Mouse (Mus musculus): ENCODE measurements at regions not wholly inside any gene's neighbourhood (a gene's known extent, or its start where the extent isn't known, plus 50 kb on each side); places are given as distances from the start of the nearest gene placed in this dataset.

DNA sequence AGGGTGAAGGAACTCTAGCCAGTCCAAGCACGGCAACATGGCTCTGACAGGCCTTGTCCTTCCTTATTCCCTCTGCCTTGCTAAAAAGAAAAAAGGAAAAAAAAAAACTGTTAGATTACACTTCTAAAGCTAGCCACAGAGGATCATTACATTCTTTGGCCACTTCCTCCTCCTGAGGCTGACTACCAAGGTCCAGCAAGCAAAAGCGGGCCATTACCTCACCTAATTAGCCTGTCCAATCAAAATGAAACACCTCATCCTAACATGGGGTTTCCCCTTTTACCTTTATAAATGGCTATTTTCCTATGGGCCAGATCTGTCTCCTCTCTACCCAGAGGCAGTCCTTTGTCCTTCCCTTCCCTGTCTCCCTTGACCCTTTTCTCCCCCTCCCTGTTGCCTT, 102.2 kb downstream of the Pih1h3b start:
- Histone ChIP-seq H3K36me3 (no peaks in the 10 kb centered on the region), H3K27me3 (replicated peaks) (peaks cover 9% of the 10 kb centered on the region), H3K4me2 (no peak overlapping the region), H3K9me3 (replicated peaks) (no peaks in the 10 kb centered on the region), H3K4me3 (replicated peaks) (no peak overlapping the region), H3K27ac (replicated peaks) (no peak overlapping the region), H3K4me1 (no peaks in the 10 kb centered on the region), H3K9ac (replicated peaks) (no peak overlapping the region)
- no peak for ATAC-seq (ENCODE audit: low FRiP score)
- 93% methylated on average over 2 of the region's 2 CpGs for WGBS

DNA sequence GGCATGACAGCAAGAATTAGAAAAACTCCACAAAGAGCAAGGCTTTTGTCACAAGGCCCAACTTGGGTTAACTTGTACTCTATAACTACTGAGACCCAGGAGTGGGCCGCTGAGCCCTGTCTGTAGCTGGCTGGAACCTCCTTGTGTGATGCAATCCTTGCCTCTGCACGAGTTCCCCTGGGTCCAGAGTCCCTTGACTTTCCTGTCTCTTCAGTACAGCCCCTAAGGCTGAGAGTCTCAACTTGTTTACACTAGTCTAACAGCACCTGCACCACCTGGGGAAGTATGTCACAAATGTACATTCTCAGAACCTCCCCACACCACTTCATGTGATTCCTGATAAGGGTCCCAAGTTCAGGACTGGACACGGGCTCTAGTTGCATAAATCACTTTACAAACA, 103.3 kb downstream of the Pih1h3b start:
- Histone ChIP-seq H3K9ac (replicated peaks) (no peak overlapping the region), H3K4me2 (no peak overlapping the region), H3K4me3 (replicated peaks) (no peak overlapping the region), H3K27me3 (replicated peaks) (peaks cover 12% of the 10 kb centered on the region), H3K36me3 (no peaks in the 10 kb centered on the region), H3K27ac (replicated peaks) (no peak overlapping the region), H3K9me3 (replicated peaks) (no peaks in the 10 kb centered on the region), H3K4me1 (no peaks in the 10 kb centered on the region)
- no peak for ATAC-seq (ENCODE audit: low FRiP score)
- 82% methylated on average over 3 of the region's 3 CpGs for WGBS

DNA sequence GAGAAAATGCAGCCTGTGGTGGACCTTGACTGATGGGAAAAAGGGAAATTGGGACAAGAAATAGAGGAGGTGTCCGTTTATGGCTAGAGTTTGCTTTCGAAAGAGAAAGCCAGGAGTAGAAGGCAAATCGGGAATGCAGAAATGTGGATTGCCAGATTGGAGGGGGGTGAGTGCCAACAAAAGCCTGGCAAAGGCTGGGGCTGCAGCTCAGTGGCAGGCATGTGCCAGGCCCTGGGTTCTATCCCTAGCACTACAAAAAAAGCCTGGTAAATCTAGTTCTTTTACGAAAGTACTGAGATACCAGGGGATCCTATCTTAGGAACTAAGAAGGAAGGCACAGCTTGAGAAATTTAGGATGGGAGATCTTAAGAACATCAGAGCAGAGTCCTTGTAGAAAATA, 117.2 kb downstream of the Pih1h3b start:
- Histone ChIP-seq H3K9ac (replicated peaks) (no peak overlapping the region), H3K4me1 (no peaks in the 10 kb centered on the region), H3K27ac (replicated peaks) (no peak overlapping the region), H3K27me3 (replicated peaks) (peaks cover 16% of the 10 kb centered on the region), H3K4me2 (no peak overlapping the region), H3K4me3 (replicated peaks) (no peak overlapping the region), H3K9me3 (replicated peaks) (no peaks in the 10 kb centered on the region), H3K36me3 (no peaks in the 10 kb centered on the region)
- WGBS, result 83% methylated on average over 4 of the region's 4 CpGs
- ATAC-seq (ENCODE audit: low FRiP score), result no peak

DNA sequence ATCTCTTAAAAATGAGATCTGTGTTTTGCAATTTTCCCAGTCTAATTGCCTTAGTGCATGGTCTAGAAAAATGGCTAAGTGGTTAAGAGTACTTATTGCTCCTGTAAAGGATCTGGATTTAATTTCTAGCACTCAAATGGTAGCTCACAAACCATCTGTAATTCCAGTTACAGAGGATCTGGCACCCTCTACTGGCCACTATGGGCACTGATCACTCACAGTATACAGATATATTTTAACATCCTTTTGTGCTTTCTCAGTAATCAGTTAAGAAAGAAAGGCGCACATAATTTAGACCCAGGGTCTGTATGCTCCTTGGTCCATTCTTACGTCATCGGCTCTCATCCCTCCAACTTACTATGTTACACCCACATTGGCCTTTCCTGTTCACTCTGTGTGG, 120.3 kb downstream of the Pih1h3b start:
- H3K4me3 ChIP-seq (replicated peaks), result no peak overlapping the region
- no peak overlapping the region for H3K4me2 ChIP-seq
- H3K27ac ChIP-seq (replicated peaks), result no peak overlapping the region
- WGBS, result 96% methylated on average over 3 of the region's 3 CpGs
- H3K9ac ChIP-seq (replicated peaks), result no peak overlapping the region
- H3K4me1 ChIP-seq, result no peaks in the 10 kb centered on the region
- H3K9me3 ChIP-seq (replicated peaks), result no peaks in the 10 kb centered on the region
- H3K36me3 ChIP-seq, result no peaks in the 10 kb centered on the region
- ATAC-seq (ENCODE audit: low FRiP score), result no peak
- peaks cover 13% of the 10 kb centered on the region for H3K27me3 ChIP-seq (replicated peaks)

DNA sequence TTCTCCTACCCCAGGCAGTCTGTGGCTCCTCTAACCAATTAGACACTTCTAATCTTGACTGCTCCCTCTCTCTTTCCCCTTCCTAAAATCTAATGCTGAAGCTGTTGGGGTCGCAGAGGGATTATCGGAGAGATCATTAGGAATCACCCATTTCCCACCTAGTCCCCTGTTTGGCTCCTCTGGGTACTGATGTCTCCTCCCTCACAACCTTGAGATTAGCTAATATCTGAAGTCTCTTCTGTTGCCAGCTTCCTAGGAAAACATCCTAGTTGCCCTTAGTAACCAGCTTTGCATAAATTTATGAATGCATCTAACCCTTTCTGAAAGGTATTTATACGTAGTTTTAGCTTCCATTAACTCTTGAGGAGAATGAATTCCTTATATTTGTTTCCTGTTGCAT, 138.4 kb upstream of the Frmpd3 start:
- Histone ChIP-seq H3K27ac (replicated peaks) (no peak overlapping the region), H3K9ac (replicated peaks) (no peak overlapping the region), H3K4me2 (no peak overlapping the region), H3K4me1 (no peaks in the 10 kb centered on the region), H3K9me3 (replicated peaks) (no peaks in the 10 kb centered on the region), H3K36me3 (no peaks in the 10 kb centered on the region), H3K27me3 (replicated peaks) (peaks cover 38% of the 10 kb centered on the region), H3K4me3 (replicated peaks) (no peak overlapping the region)
- ATAC-seq (ENCODE audit: low FRiP score), result no peak
- 79% methylated on average over 3 of the region's 3 CpGs for WGBS

DNA sequence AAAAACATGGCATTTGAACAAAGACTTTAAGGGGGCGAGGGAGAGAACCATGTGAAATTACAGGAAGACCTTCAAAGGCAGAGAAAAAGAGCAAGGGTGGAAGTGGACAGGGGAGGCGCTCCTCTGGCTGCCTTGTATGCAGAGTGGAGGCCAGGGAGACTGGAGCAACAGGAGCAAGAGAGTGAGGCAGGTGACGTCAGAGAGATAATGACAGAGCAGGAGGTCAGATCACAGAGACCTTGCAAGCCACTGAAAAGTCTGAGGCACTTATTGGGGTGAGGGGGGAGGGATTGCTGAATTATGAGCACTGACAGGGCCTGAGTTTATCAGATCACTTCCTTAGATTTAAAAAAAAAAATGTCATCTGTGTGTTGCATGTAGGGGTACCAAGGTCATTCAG, 133.3 kb upstream of the Frmpd3 start:
- Histone ChIP-seq H3K4me2 (no peak overlapping the region), H3K4me1 (no peaks in the 10 kb centered on the region), H3K9ac (replicated peaks) (no peak overlapping the region), H3K36me3 (no peaks in the 10 kb centered on the region), H3K27ac (replicated peaks) (no peak overlapping the region), H3K4me3 (replicated peaks) (no peak overlapping the region), H3K9me3 (replicated peaks) (no peaks in the 10 kb centered on the region), H3K27me3 (replicated peaks) (peaks cover 25% of the 10 kb centered on the region)
- ATAC-seq (ENCODE audit: low FRiP score), result no peak
- 56% methylated on average over 3 of the region's 3 CpGs for WGBS

DNA sequence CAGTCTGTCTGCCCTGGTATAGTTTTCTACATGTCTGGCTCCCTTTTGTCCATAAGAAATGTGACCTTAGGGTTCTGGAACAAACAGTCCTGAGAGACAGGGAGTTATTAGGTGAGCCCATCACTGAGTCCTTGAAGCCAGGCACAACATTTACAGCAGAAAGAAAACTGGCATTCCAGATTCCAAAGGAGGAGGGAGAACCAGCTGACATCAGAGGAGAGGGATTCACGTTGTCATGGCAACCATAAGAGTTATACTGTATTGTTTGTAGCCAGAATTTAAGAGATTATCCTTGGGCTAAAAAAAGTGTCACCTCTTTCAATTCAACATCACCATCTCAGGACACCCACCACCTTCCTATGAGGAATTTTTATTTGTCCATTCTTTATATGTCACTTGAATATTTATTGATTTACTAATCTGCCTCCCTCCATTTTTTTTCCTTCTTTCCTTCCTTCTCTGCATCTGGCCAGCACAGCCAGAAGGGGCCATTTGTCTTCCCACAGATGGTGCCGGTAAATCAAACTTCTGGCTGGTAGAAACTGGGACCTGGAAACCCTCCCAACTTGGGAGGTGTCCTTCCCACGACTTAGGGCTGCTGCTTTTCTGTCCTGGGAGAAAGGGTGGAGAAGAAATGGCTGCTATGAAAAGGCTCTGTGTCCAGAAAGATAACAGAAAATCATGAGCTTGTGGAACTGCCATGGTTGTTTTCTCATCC, 129.3 kb upstream of the Frmpd3 start:
- no peaks in the 10 kb centered on the region for H3K9me3 ChIP-seq (replicated peaks)
- H3K36me3 ChIP-seq, result no peaks in the 10 kb centered on the region
- WGBS, result 40% methylated on average over 3 of the region's 3 CpGs
- no peaks in the 10 kb centered on the region for H3K4me1 ChIP-seq
- H3K9ac ChIP-seq (replicated peaks), result no peak overlapping the region
- H3K4me3 ChIP-seq (replicated peaks), result no peak overlapping the region
- H3K27me3 ChIP-seq (replicated peaks), result peaks cover 18% of the 10 kb centered on the region; the same call in 1 of the 2 replicates
- peak; percentile 78; the same call in 1 of the 2 replicates for ATAC-seq (ENCODE audit: low FRiP score)
- H3K4me2 ChIP-seq, result no peak overlapping the region
- H3K27ac ChIP-seq (replicated peaks), result no peak overlapping the region; the same call in 1 of the 2 replicates

DNA sequence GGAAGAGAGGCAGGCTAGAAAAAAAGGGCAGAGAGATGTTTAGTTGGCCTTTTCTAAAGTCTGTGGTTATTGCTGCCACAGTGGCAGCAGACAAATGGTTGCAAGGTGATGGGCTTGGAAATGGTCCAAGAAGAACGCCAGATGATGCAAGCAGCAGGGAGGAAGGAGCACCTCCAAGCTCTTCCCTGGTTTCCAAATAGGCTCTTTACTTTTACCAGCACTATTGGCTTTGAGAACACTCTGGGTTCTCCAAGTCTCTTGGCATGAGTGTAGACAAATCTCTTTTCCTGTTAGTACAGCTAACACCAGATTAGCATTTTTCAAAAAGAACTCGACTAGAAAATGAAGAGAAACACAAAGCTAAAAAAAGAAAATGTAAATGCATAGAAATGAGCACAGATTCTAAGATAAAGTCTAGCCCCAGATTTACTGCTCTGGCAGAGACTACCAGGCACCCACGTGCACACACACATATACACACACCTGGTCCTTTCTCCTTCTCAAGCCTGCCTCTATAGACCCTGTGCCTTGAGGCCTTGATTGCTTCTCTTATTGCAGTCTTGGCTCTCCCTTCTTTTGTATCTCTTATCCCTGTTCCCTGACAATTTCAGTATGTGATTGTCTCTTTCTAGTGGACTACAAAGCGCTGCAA, 127.7 kb upstream of the Frmpd3 start:
- no peak for ATAC-seq (ENCODE audit: low FRiP score)
- H3K27ac ChIP-seq (replicated peaks), result no peak overlapping the region
- H3K36me3 ChIP-seq, result no peaks in the 10 kb centered on the region
- WGBS, result 31% methylated on average over 4 of the region's 4 CpGs
- H3K9me3 ChIP-seq (replicated peaks), result no peaks in the 10 kb centered on the region
- H3K27me3 ChIP-seq (replicated peaks), result peaks cover 20% of the 10 kb centered on the region; the same call in 1 of the 2 replicates
- H3K4me1 ChIP-seq, result no peaks in the 10 kb centered on the region
- no peak overlapping the region for H3K4me2 ChIP-seq
- no peak overlapping the region for H3K4me3 ChIP-seq (replicated peaks)
- H3K9ac ChIP-seq (replicated peaks), result no peak overlapping the region

DNA sequence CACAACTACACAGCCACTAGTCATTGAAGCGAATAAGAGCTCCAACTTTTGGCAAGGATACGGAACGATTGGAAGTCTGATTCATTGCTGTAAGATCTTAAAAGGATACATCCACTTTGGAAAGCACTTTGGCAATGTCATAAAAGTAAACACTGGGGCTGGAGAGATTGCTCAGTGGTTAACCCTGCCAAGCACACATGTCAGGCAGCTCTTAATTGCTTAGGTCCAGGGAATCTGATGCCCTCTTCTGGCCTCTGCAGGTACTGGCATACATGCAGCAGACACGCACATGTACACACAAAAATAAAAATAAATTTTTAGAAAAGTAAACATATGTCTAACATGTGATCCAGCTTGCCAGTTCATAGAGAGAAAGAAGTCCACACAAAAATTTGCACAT, 86.3 kb upstream of the Frmpd3 start:
- Histone ChIP-seq H3K4me2 (no peak overlapping the region), H3K27me3 (replicated peaks) (peaks cover 16% of the 10 kb centered on the region), H3K9ac (replicated peaks) (no peak overlapping the region), H3K27ac (replicated peaks) (no peak overlapping the region), H3K4me3 (replicated peaks) (no peak overlapping the region), H3K4me1 (no peaks in the 10 kb centered on the region), H3K36me3 (no peaks in the 10 kb centered on the region), H3K9me3 (replicated peaks) (no peaks in the 10 kb centered on the region)
- 85% methylated on average over 4 of the region's 4 CpGs for WGBS
- no peak for ATAC-seq (ENCODE audit: low FRiP score)

DNA sequence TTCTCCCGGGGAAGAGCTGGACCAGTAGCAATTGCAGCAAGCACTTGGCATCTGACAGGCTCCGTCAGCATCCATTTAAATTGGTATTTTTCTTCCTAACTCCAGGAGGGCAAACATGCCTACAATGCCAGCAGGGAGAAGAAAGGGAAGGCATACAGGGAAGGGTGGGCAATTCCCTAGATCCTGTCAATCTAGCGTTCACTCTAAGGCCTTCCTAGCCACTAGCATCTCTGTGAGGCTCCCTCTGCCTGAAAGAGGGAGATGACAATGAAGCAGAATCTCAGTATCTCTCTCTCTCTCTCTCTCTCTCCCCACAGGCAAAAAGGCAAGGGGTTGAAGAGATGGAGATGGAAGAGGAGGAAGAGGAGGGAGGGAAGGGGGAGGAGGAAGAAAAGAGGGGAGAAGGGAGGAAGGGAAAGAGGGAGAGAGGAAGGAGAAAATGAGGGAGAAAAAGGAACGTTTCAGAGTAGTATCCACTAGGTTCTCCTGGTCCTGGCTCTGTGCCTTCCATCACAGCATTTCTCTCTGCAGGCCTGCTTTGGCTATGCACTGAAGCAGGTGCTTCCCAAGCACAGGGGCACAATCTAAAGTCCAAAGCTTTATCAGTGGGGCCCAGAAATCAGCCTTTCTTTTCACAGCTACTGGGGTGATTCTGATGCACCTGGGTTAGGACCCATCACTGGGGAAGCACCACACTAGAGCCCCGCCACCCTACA, 72.2 kb upstream of the Frmpd3 start:
- Histone ChIP-seq H3K4me2 (no peak overlapping the region), H3K36me3 (no peaks in the 10 kb centered on the region), H3K4me3 (replicated peaks) (no peak overlapping the region), H3K9ac (replicated peaks) (no peak overlapping the region), H3K9me3 (replicated peaks) (no peaks in the 10 kb centered on the region), H3K27ac (replicated peaks) (no peak overlapping the region), H3K4me1 (no peaks in the 10 kb centered on the region), H3K27me3 (replicated peaks) (peaks cover 44% of the 10 kb centered on the region)
- ATAC-seq (ENCODE audit: low FRiP score), result no peak
- 61% methylated on average over 5 of the region's 5 CpGs for WGBS

DNA sequence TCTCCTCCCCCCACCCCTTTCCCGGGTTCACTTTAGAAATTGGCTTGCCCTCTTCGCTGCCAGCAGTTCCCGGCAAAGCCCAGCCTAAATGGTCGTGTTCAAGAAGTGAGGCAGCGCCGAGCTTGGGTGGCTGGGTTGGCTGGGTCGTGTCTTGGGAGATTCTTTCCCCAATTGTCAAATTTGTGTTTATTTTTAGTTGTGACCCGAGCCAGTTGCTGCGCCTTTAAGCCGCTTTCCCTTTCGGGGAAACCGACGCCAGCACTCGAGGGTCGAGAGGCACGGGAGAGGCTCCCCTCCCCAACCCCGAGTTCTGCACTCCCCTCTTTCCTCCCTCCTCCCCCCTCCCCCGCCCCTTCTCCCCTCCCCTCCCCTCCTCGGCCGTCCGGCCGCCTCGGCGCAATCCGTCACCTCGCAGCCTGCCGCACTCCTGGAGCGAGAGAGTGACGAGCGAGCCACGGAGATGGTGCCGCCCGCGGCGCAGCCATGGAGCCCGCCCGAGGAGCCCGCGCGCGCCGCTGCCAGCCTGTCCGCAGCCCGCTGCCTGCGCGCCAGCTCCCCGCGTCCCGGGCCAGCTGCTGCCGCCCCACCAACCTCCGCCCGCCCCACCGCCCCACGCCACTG, 64.6 kb upstream of the Frmpd3 start:
- 23% methylated on average over 38 of the region's 54 CpGs for WGBS
- Histone ChIP-seq H3K27me3 (replicated peaks) (peaks cover 56% of the 10 kb centered on the region), H3K9me3 (replicated peaks) (no peaks in the 10 kb centered on the region), H3K4me2 (peak overlapping the region; percentile 60), H3K36me3 (no peaks in the 10 kb centered on the region), H3K27ac (replicated peaks) (peak overlapping the region; percentile 73), H3K9ac (replicated peaks) (peak overlapping the region; percentile 64), H3K4me3 (replicated peaks) (peak overlapping the region; percentile 54), H3K4me1 (0 out of 2 replicates have a peak, but pooled peaks cover 7% of the 10 kb centered on the region)
- ATAC-seq (ENCODE audit: low FRiP score), result peak; percentile 69

All from neural tube, embryonic 15.5 days (tissue).